Mouse (Mus musculus) embryonic facial prominence, embryonic 15.5 days (tissue): ENCODE measurements around the gene Mreg. TPM values are rescaled to one million over a fixed set of nuclear protein-coding genes. Genes with fewer than 3 reads are reported as not detected.

Source experiments
- ATAC-seq: fragments of 200-750 bp; cut with Nextera tagmentation; 2 replicates; pipeline ENCODE4 v1.8.0; 2017; ENCODE audit warnings: low read depth, moderate TSS enrichment; ENCODE audit not compliant: insufficient number of reproducible peaks, low FRiP score, low TSS enrichment
- H3K27ac ChIP-seq: fragments of 300-500 bp; sonication (generic); replicated peaks from 2 replicates; pipeline ENCODE4 v1.5.1; 2015; ENCODE audit warnings: mild to moderate bottlenecking, inconsistent platforms
- H3K27me3 ChIP-seq: fragments of 300-500 bp; sonication (generic); 2 replicates; pipeline ENCODE4 v1.6.1; 2015; ENCODE audit warnings: inconsistent platforms
- H3K36me3 ChIP-seq: fragments of 300-500 bp; sonication (generic); 2 replicates; pipeline ENCODE4 v1.6.1; 2015; ENCODE audit warnings: mild to moderate bottlenecking, inconsistent platforms
- H3K4me1 ChIP-seq: fragments of 300-500 bp; sonication (generic); 2 replicates; pipeline ENCODE4 v1.6.1; 2015; ENCODE audit warnings: inconsistent platforms
- H3K4me2 ChIP-seq: fragments of 300-500 bp; sonication (generic); replicated peaks from 2 replicates; pipeline ENCODE4 v1.6.1; 2015; ENCODE audit warnings: mild to moderate bottlenecking, inconsistent platforms
- H3K4me3 ChIP-seq: fragments of 300-500 bp; sonication (generic); replicated peaks from 2 replicates; pipeline ENCODE4 v1.5.1; 2015; ENCODE audit warnings: mild to moderate bottlenecking, inconsistent platforms
- H3K9ac ChIP-seq: fragments of 300-500 bp; sonication (generic); 2 replicates; pipeline ENCODE4 v1.6.1; 2015; ENCODE audit warnings: inconsistent platforms
- H3K9me3 ChIP-seq: fragments of 300-500 bp; sonication (generic); replicated peaks from 2 replicates; pipeline ENCODE4 v1.6.1; 2016; ENCODE audit warnings: inconsistent platforms
- whole genome bisulfite sequencing: fragments of 180-500 bp; shearing (Covaris S2); methylation state at CpG from one replicate; pipeline ENCODE4 v1.1.7; 2015; 5-methylcytosine and 5-hydroxymethylcytosine counted together
- polyA plus RNA-seq: library from polyadenylated mRNA; unstranded; fragments of >200 nt; fragmentation: Nextera tagmentation; extraction: Ambion mirVana; gene quantifications from 2 replicates; pipeline ENCODE4 v1.2.1, GENCODE M21; 2015

Gene Mreg
- polyA plus RNA-seq, 1 experiment from 2014 or later, result 10.4 TPM

- Histone ChIP-seq H3K27ac (no peak overlapping the region), H3K9ac (no peak overlapping the region), H3K4me3 (no peak overlapping the region), H3K4me2 (no peak overlapping the region), H3K27me3 (no peaks in the 10 kb centered on the region), H3K4me1 (no peaks in the 10 kb centered on the region), H3K36me3 (no peaks in the 10 kb centered on the region), H3K9me3 (no peaks in the 10 kb centered on the region)
- no peak for ATAC-seq
- WGBS, result 74% methylated on average over 4 of the region's 4 CpGs
These were observed 92.1 kb downstream of the Mreg start for GRCm38 (mm10) chr1:72119981-72120380.

GRCm38 (mm10) chr1:72114206-72114605 is 97.9 kb downstream of the Mreg start:
- no peaks in the 10 kb centered on the region for H3K27me3 ChIP-seq

More at GRCm38 (mm10) chr1:72114206-72114605, 97.9 kb downstream of the Mreg start:
- no peaks in the 10 kb centered on the region for H3K4me1 ChIP-seq
- no peak overlapping the region for H3K27ac ChIP-seq
- H3K9ac ChIP-seq, result no peak overlapping the region
- no peak overlapping the region for H3K4me3 ChIP-seq
- H3K36me3 ChIP-seq, result no peaks in the 10 kb centered on the region
- no peak overlapping the region for H3K4me2 ChIP-seq
- H3K9me3 ChIP-seq, result no peaks in the 10 kb centered on the region
- no peak for ATAC-seq
- 81% methylated on average over 5 of the region's 5 CpGs for WGBS

Other genes with a start within 250 kb of the Mreg start
- 35.6 and 37.1 TPM in 2 replicates for gene Pecr, start 72.0 kb upstream of the Mreg start, polyA plus RNA-seq
- gene Tmem169, start 72.1 kb upstream of the Mreg start, polyA plus RNA-seq, result 3.1 and 3.7 TPM in 2 replicates
- gene Xrcc5, start 95.1 kb upstream of the Mreg start, polyA plus RNA-seq, result 32.9 and 35.3 TPM in 2 replicates